Mouse (Mus musculus) forebrain, postnatal 0 days (tissue): ENCODE measurements around the gene Rhob. TPM values are rescaled to one million over a fixed set of nuclear protein-coding genes. Genes with fewer than 3 reads are reported as not detected.
A peak's percentile ranks its signal among the peaks of the same experiment; 100 is the strongest.

ENCODE experiments used
- ATAC-seq: fragments of 200-750 bp; cut with Nextera tagmentation; 2 replicates; pipeline ENCODE4 v1.8.0; 2017; ENCODE audit warnings: mild to moderate bottlenecking, moderate library complexity
- DNase-seq: peaks from one replicate; pipeline ENCODE4 v3.0.0-alpha.2; 2015
- H3K27ac ChIP-seq: fragments of 300-500 bp; sonication (generic); 2 replicates; pipeline ENCODE4 v1.5.1; 2014; ENCODE audit warnings: low read depth, mild to moderate bottlenecking, antibody characterized with exemption, low read length, moderate library complexity, mixed read lengths
- H3K27me3 ChIP-seq: fragments of 300-500 bp; sonication (generic); 2 replicates; pipeline ENCODE4 v1.6.1; 2014; ENCODE audit warnings: mild to moderate bottlenecking, low read length, mixed read lengths; ENCODE audit not compliant: insufficient read depth
- H3K36me3 ChIP-seq: fragments of 300-500 bp; sonication (generic); 2 replicates; pipeline ENCODE4 v1.6.1; 2014; ENCODE audit warnings: mild to moderate bottlenecking, moderate library complexity; ENCODE audit not compliant: insufficient read depth
- H3K4me1 ChIP-seq: fragments of 300-500 bp; sonication (generic); 2 replicates; pipeline ENCODE4 v1.6.1; 2014; ENCODE audit warnings: antibody characterized with exemption; ENCODE audit not compliant: insufficient read depth
- H3K4me2 ChIP-seq: fragments of 300-500 bp; sonication (generic); 2 replicates; pipeline ENCODE4 v1.6.1; 2014; ENCODE audit warnings: low read depth, mild to moderate bottlenecking, moderate library complexity
- H3K4me3 ChIP-seq: fragments of 300-500 bp; sonication (generic); 2 replicates; pipeline ENCODE4 v1.5.1; 2014; ENCODE audit warnings: low read depth, low read length, mixed read lengths
- H3K9ac ChIP-seq: fragments of 300-500 bp; sonication (generic); 2 replicates; pipeline ENCODE4 v1.6.1; 2014; ENCODE audit warnings: mild to moderate bottlenecking
- H3K9me3 ChIP-seq: fragments of 300-500 bp; sonication (generic); 2 replicates; pipeline ENCODE4 v1.6.1; 2016; ENCODE audit warnings: low read length
- CTCF ChIP-seq: sonication (generic); IDR thresholded peaks from 2 replicates; pipeline ENCODE4 v1.5.1; 2016; ENCODE audit warnings: antibody characterized with exemption, control low read depth, low read depth
- WGBS: fragments of 180-500 bp; shearing (Covaris S2); extraction: QIAGEN DNeasy Blood & Tissue Kit; methylation state at CpG from one replicate; pipeline ENCODE4 v1.1.7; 2014; 5-methylcytosine and 5-hydroxymethylcytosine counted together
- polyA plus RNA-seq: library from polyadenylated mRNA; unstranded; fragments of >200 nt; fragmentation: Nextera tagmentation; extraction: Ambion mirVana; gene quantifications from 2 replicates; pipeline ENCODE4 v1.2.1, GENCODE M21; 2015
- total RNA-seq: library from RNA; depleted of rRNA; stranded (reverse); fragments of >200 nt; gene quantifications from 2 replicates; pipeline ENCODE4 v1.2.3, GENCODE M21; 2014

Gene Rhob
- total and polyA plus RNA-seq, 2 experiments from 2014 or later: 78.9 to 289 TPM

DNA sequence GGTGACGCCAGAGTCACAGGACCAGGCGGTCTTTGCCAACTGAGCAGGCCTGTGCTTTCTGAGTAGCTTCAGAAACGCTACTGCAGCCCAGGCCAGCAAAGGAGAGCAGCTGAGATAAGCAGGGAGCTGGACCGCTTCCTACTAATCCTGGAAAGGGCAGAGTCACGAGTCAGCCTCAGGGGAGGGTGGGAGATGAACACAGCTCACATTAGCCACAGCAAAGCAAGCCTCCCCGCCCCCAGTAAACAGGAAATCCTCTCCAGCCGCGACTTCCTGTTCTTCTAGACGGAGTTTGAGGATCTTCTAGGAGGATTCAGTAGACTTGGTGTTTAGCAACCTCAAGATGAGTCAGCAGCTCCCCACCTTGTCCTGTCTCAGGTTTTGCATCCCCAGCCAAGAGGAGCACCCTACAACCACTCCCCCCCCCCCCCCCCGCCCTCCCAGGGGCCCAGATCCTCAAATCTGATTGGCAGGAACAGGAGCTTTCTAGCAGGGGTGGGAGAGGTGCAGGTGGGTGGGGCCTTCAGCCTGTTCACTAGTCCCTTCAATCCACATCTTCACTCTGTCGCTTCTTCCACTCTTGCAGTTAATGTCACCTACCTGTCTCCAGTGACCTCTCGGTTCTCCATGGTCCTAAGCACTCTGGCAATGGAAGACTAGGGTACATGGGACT is 21.7 kb upstream of the Rhob start:
- Histone ChIP-seq H3K4me3 (no peak overlapping the region), H3K9me3 (no peaks in the 10 kb centered on the region), H3K9ac (no peak overlapping the region), H3K27me3 (no peaks in the 10 kb centered on the region), H3K36me3 (no peaks in the 10 kb centered on the region), H3K4me1 (no peaks in the 10 kb centered on the region), H3K27ac (no peak overlapping the region), H3K4me2 (no peak overlapping the region)
- TF ChIP-seq CTCF: no peak
- 63% methylated on average over 11 of the region's 12 CpGs for WGBS
- ATAC-seq (peak; percentile 8; the same call in 1 of the 2 replicates), DNase-seq (no peak)

DNA sequence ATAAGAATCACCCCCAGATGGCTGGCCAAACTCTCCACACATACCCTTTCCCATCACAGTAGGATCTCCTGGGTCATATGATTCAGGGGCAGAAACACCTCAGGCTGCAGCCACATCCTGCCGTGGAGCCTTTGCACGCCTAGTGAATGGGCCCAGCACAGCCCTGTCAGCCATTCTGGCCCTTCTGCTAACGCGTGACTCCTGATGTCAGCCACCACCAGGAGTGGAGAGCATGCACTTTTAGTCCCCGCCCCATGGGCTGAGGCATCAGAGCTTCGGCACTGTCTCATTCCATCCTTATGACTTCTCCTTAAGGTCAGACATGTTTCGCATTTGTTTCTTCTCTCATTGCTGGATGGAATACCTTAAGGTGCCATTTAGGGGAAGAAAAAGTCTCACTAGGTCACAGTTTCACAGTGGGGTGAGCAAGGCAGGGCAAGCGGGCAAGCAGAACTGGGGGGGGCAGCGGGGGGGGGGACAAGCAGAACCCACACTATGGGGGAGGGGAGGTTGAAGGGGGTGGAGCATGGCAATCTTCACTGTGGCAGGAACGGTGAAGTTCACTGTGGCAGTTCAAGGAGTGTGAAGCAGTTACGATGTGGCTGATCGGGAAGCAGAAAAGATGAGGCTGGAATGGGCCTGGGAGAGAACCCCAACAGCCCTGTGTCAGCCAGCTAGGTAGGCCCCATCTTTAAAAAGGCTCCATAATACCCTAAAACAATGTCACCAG is 19.8 kb upstream of the Rhob start:
- Histone ChIP-seq H3K4me3 (no peak overlapping the region), H3K9ac (no peak overlapping the region), H3K36me3 (no peaks in the 10 kb centered on the region), H3K4me2 (no peak overlapping the region), H3K9me3 (no peaks in the 10 kb centered on the region), H3K4me1 (no peaks in the 10 kb centered on the region), H3K27ac (no peak overlapping the region), H3K27me3 (no peaks in the 10 kb centered on the region)
- DNase-seq (no peak), ATAC-seq (no peak)
- no peak for TF ChIP-seq CTCF
- WGBS: 72% methylated on average over 12 of the region's 12 CpGs

DNA sequence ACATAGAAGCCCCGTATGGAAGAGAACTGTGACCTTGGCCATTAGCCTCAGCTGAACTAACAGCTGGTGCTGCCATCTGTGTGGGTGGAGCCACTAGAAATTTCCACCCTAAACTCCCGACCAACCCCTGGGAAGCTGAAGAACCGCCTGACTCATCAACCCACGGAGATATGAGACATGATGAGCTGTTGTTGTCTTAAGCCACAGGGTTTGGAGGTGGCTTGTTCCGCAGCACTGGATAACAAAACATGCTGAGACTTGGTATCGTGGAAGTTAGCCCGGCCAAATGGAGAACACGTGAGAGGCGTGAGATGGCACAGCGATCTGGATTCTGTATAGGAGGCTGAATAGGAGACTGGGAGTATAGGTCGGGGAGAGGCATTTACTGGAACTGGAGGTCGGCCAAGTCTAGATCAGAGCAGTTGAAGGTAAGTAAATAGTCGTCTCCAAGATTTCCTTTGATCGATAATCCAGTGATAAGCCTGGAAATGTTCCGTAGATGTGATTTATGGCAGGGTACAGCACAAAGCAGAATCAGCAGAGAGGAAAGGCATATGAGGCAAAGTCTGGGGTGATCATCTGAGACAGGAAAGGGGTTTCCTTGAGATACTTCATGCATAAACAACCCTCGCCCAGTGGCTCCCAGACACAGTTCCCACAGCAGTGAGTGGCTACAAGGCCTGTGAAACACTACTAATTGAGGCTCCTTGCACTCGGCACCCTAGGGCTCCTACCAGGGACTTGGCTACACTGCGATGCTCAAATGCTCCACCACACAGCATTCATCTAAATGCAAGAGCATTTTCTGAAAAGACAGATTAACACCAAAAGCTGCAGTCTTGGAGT is 11.5 kb upstream of the Rhob start:
- 76% methylated on average over 18 of the region's 18 CpGs for WGBS
- no peak overlapping the region for H3K4me3 ChIP-seq
- no peak overlapping the region for H3K4me2 ChIP-seq
- H3K27me3 ChIP-seq: no peaks in the 10 kb centered on the region
- no peak overlapping the region for H3K9ac ChIP-seq
- no peaks in the 10 kb centered on the region for H3K9me3 ChIP-seq
- H3K4me1 ChIP-seq: no peaks in the 10 kb centered on the region
- no peaks in the 10 kb centered on the region for H3K36me3 ChIP-seq
- TF ChIP-seq CTCF: no peak
- no peak overlapping the region for H3K27ac ChIP-seq
- ATAC-seq (no peak), DNase-seq (no peak)

DNA sequence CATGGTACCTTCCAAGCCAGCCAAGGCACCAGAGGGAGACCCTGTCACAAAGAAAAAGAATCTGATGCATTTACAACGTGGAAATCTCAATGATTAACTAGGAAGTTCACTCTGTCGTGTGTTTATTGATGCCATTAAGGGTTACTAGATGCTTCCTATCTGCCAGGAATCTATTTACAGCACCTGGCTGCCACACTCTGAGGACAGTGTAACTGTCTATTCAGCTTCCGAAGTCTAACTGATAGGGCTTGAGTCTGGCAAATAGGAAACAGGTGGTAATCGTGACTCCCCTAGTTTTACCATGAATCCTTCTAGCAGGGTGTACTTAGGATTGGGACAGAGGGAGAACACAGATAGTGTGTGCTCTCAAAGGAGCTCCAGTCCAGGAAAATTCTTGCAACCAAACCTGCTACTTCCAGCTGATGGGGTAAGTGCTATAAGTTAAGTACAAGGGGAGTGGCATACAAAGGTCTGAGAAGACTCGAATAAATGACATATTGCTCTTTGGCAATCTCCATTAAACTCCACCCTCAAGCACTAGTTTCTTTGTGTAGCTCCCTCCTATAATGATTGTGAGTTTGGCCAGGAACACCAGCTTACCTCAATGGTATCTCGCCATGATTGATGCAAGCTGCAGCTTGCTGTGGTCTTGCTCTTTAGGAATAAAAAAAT is 10.6 kb upstream of the Rhob start:
- Histone ChIP-seq H3K4me2 (no peak overlapping the region), H3K4me3 (no peak overlapping the region), H3K36me3 (no peaks in the 10 kb centered on the region), H3K4me1 (no peaks in the 10 kb centered on the region), H3K9me3 (no peaks in the 10 kb centered on the region), H3K27ac (no peak overlapping the region), H3K27me3 (no peaks in the 10 kb centered on the region), H3K9ac (no peak overlapping the region)
- no peak for TF ChIP-seq CTCF
- 79% methylated on average over 6 of the region's 6 CpGs for WGBS
- no peak for ATAC-seq
- DNase-seq: no peak

DNA sequence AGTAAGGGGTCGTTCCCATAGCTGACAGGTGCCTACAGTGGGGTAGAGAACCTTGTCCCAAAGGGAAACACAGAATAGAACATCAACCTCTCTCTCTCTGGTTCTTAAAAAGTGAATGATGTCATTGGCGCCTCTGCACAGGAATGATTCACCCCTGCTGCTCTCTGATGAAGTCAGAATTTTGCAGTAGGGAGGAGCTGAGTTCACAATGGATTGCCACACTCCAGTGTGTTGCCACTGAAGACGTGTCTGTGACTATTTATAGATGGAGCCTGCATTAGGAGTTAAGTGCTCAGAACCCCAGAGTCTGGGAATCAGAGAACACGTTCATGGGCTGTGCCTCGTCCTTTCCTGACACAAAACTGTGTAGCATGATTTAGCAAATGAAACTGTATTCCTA is 9.9 kb upstream of the Rhob start:
- Histone ChIP-seq H3K27ac (no peak overlapping the region), H3K9me3 (no peaks in the 10 kb centered on the region), H3K4me2 (no peak overlapping the region), H3K27me3 (no peaks in the 10 kb centered on the region), H3K4me3 (no peak overlapping the region), H3K9ac (no peak overlapping the region), H3K36me3 (no peaks in the 10 kb centered on the region), H3K4me1 (no peaks in the 10 kb centered on the region)
- no peak for DNase-seq
- WGBS: 65% methylated on average over 5 of the region's 5 CpGs
- TF ChIP-seq CTCF: no peak
- ATAC-seq: peak; percentile 47; the same call in 1 of the 2 replicates

DNA sequence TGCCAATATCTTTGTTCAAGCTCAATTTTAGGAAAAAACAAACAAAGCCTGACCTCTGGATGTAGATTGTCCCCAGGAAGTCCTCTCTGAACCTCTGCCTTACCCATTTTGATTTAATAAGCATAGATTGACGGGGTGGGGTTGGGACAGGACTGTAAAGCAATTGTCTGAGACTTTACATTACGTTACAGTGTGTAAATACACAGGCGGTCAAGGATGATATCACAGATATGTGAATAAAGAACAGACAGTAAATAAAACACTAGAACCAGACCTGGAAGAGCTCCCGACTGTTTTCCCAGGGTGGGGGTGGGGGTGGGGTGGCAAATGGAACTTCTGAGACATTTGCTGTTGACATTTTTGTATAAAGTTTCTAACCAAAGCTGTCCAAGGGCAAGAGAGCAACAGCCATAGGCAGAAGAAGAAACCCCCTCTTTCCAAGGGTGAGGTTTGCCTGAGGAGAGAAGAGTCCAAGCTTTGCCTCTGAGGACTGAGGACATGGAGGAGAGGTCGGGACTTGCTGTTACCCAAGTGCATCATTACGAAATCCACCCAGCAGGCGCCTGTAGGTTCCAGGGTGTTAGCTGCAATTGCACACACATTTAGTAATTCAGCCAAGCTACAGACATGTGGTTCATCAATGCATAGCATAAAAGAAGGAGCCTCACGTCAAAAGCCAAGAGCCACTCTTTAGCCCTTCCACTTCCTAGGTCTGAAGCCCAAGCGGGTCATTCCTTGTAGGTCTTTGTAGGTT is 7.3 kb upstream of the Rhob start:
- DNase-seq (no peak), ATAC-seq (no peak)
- Histone ChIP-seq H3K9me3 (no peaks in the 10 kb centered on the region), H3K27me3 (no peaks in the 10 kb centered on the region), H3K36me3 (no peaks in the 10 kb centered on the region), H3K4me1 (no peaks in the 10 kb centered on the region), H3K4me2 (no peak overlapping the region), H3K9ac (no peak overlapping the region), H3K27ac (no peak overlapping the region), H3K4me3 (no peak overlapping the region)
- TF ChIP-seq CTCF: no peak
- 80% methylated on average over 9 of the region's 9 CpGs for WGBS
